Mouse (Mus musculus) layer of hippocampus, adult 18-20 months (tissue): ENCODE data around the gene C130050O18Rik. TPM values are rescaled to one million over a fixed set of nuclear protein-coding genes. Genes with fewer than 3 reads are reported as not detected.
A peak's percentile ranks its signal among the peaks of the same experiment; 100 is the strongest.

Source experiments
- DNase-seq, 2 experiments: peaks; one replicate each; pipeline ENCODE4 v3.0.0; 2022; ENCODE audit warnings: low spot score in 2 of 2
- total RNA-seq, 2 experiments: library from RNA; stranded (reverse); gene quantifications; 2 replicates each; pipeline ENCODE4 v1.2.3; 2021

C130050O18Rik gene
- total RNA-seq, 2 experiments from 2014 or later, result 0.33 TPM; not detected in 1

- DNase-seq, result no peak
These were observed 9.6 kb upstream of the C130050O18Rik start for GRCm38 (mm10) chr5:139395528-139395927.

GRCm38 (mm10) chr5:139397359-139397916 is 7.6 kb upstream of the C130050O18Rik start:
- DNase-seq, result no peak

GRCm38 (mm10) chr5:139397959-139398753 is 6.9 kb upstream of the C130050O18Rik start:
- peak; percentile 85 to 96 for DNase-seq

GRCm38 (mm10) chr5:139398786-139399185 is 6.3 kb upstream of the C130050O18Rik start:
- DNase-seq, result no peak

DNA sequence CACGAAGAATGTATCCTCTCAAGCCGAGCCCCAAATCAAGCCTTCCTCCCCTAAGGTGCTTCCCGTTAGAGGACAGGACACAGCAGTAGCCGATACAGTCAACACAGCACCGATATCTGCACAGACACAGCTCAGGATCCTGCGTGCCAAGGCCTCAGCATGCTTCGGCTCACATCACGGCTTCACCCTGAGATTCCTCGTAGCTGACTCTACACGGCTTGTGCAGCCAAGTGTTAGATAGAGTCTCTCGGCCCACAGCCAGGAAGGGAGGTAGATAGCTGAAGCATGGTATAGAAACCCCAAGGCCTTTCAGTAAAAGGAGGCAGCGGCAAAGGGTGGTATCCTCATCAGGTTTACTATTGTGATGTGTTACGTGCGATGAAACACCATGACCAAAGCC is 5.1 kb upstream of the C130050O18Rik start:
- no peak for DNase-seq

- DNase-seq, result no peak
These were observed 3.0 kb upstream of the C130050O18Rik start for GRCm38 (mm10) chr5:139402106-139402505.

DNA sequence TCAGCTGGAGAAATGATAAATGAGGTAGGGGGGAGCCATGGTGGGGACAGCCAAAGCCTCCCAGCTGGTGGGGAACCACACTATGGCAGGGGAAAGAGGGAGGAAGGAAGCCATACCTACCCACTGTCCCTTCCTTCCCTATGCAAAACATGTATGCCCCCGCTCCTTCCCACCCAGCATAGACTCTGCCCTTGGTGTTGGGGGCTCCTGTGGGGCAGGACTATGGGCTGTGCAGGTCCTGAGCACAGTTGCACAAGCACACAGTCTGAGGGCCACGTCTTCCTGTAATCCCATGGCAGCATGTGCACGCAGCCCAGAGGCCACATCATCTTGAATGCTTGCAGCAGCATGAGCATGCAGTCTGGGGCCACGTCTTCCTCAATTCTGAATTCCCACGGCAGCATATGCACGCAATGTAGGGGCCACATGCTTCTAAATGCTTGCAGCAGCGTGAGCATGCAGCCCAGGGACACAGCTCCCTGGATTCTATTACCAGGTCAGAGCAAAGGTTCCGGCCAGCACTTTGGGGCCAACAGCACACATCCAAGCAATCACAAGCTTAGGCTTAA is 1.3 kb upstream of the C130050O18Rik start:
- DNase-seq, result no peak

DNA sequence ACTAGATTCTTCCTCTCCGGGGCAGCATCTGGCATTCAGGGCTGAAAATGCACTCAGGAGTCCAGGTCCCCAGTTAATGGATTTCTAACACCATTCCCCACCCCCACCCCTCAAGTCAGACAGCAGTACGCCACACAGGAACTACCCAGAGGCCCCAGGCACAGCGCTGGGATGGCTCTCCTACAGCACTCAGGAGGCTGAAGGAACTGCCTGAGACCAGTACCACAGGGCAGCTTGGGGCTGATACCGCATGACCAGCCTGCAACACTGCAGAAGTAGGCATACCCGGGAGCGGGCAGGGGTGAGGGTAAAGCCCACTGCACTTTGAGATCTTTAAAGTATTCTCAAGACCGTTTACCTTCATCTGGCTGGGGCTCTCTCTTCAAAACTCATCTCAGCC is 398 bp downstream of the C130050O18Rik start:
- DNase-seq, result no peak

DNA sequence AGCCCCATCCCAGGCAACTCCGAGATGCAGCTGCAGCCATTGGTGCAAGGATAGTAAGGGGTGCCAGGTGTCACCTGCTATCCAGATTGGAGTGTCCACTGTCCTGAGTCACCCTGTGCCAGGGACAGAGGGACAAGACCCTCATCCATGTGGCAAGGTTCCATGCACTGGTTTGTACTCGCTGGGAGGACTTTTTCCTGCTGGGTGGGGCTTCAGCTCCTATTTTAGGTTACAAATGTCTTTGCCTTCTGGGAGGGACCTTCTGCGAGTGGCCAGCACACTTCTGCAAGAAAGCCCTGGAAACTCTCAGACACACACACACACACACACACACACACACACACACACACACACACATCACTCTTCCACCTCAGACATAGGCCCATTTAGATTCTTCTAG is 873 bp downstream of the C130050O18Rik start:
- no peak for DNase-seq

GRCm38 (mm10) chr5:139407121-139407885 is 2.2 kb downstream of the C130050O18Rik start:
- DNase-seq, result no peak

- DNase-seq, result no peak
These were observed 3.4 kb downstream of the C130050O18Rik start for GRCm38 (mm10) chr5:139408511-139408910.

GRCm38 (mm10) chr5:139409412-139409811 is 4.3 kb downstream of the C130050O18Rik start:
- no peak for DNase-seq

DNA sequence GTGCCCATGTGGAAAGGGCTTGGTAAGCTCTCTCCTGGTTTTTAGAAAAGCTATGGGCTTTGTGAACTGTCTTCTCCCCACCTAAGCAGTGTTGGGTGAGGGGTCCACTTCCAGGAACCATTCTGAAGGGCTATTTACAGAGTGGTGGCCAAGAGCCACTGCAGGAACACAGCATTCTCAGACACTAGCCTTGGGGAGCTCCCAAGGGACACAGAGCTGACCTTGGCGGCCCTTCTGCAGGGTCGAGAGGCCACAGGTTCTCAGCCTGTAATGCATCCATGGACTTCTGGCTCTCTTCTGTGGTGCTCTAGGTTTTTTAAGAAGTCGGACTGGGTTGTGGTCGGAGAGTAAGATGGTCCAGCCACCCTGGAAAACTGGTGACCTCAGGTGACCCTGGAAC is 5.0 kb downstream of the C130050O18Rik start:
- no peak for DNase-seq

GRCm38 (mm10) chr5:139411117-139411516 is 6.0 kb downstream of the C130050O18Rik start:
- DNase-seq, result no peak

DNA sequence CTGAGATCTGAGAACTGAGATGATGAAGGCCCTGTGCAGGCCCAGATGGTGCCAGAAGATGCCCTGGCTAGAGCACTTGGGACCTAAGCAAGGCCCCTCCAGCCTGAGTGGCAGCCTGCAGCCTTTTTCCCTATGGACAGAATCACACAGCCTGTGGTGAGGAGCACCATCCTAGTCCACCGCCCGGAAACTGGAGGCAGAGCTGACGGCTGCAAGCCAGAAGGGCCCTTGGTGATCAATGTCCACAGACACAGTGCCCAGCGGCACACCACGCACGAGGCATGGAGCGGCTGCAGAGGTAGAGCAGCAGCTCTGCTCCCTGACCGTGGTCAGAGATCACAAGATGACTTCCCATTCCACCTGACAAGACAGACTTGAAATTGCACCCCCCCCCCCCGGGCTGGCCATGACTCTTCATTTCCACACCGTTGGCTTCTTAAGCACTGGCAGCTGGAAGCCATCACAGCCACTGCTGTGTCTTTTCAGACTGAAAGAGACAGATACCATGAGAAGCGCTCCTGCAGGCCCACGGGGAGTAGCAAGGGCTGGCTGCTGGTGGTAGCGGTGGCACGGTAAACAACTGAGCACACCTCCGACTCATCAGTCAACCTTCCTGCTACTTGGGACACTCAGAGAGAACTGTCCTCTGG is 6.7 kb downstream of the C130050O18Rik start:
- DNase-seq, result no peak

DNA sequence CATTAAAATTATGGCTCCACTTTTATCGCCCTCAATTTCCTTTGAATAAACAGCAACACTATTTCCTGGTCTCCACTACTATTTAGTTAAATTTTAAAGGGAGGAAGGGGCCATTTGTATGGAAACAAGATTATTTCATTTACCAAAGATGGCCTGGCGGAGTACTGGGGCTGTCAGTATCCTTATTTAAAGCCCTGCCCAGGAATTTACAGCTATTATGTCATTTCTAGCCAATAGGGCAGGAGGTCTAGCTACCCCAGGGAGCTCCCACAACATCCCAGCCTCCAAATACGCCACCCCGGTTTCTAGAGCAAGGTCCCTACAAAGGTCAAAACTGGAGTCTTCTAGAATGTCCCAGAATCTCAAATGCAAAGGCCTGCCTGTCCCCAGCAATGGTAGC is 8.5 kb downstream of the C130050O18Rik start:
- DNase-seq, result no peak

DNA sequence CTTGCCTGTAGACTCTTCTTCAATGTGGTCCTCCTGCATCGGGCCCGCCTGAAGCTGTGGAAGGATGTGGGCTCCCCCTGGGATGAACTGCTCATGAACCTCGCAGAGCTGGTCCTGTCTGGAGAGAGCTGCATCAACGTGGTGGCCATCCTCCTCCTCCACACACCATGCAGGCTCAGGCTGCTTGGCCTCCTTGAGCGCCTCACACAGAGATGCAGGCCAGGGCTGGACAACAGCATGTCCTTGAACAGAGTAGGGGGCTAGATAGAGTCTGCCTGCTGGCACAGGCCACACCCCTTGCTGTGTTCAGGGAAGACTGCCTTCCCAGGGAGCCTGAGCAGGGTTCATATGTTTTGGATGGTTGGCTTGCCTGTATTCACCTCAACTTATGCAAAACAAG is 9.9 kb downstream of the C130050O18Rik start:
- no peak for DNase-seq

GRCm38 (mm10) chr5:139416942-139417341 is 11.9 kb downstream of the C130050O18Rik start:
- DNase-seq, result no peak

DNA sequence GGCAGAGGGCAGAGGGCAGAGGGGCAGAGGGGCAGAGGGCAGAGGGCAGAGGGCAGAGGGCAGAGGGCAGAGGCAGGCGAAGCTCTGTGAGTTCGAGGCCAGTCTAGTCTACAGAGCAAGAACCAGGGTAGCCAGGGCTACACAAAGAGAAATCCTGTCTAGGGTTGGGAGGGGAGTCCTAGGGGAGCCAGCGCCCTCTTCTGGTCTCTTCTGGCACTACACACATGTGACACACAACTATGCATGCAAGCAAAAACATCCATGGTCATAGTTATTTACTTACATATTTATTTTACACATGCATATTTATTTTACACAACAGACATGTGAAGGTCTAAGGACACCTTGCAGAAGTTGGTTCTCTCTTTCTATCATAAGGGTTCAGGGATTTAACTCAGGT is 12.4 kb downstream of the C130050O18Rik start:
- no peak for DNase-seq

GRCm38 (mm10) chr5:139418110-139418509 is 13.0 kb downstream of the C130050O18Rik start:
- no peak for DNase-seq

DNA sequence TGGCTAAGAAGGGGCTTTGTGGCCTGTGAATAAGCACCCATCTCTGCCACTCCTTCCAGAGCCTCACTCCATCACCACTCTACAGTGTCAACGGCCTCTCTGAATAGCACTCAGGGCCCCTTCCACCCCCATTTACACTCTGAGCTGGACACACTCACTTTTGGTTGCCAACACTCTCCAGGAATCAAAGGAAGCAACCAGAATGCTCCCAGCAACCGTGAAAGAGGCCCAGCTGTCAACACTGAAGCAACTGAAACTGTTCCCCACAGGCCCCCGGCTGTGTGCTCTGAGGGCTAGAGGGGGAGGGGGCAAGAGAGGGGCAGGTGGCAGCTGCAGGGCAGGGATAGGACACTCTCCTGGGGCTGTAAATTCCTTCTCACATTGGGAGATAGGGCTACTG is 13.6 kb downstream of the C130050O18Rik start:
- DNase-seq, result no peak
